Mouse (Mus musculus) MEL (cell line): ENCODE data around the gene Elk3. TPM values are rescaled to one million over a fixed set of nuclear protein-coding genes. Genes with fewer than 3 reads are reported as not detected.

Experiments used
- DNase-seq: peaks from one replicate; pipeline ENCODE4 v3.0.0; 2011; ENCODE audit warnings: low read depth, low spot score
- H3K27ac ChIP-seq: 2 replicates; pipeline ENCODE4 v1.5.1; 2012; ENCODE audit warnings: low read depth, mild to moderate bottlenecking, control low read depth, low read length, moderate library complexity; ENCODE audit not compliant: control insufficient read depth
- H3K27me3 ChIP-seq, 2 experiments: fragments of 150-350 bp in 1 of 2; sonication (generic) in 1 of 2; 2 replicates each; pipeline ENCODE4 v1.6.1; 2012; ENCODE audit warnings: low read length in 2 of 2, mild to moderate bottlenecking in 2 of 2, improper control_type of control experiment in 1 of 2, moderate library complexity in 1 of 2; ENCODE audit not compliant: insufficient read depth in 2 of 2, control insufficient read depth in 1 of 2
- H3K36me3 ChIP-seq, 2 experiments: 2 replicates each; pipeline ENCODE4 v1.6.1; 2012 to 2014; ENCODE audit warnings: low read length in 2 of 2, improper control_type of control experiment in 1 of 2, inconsistent platforms in 1 of 2, mild to moderate bottlenecking in 1 of 2; ENCODE audit not compliant: insufficient read depth in 2 of 2, control insufficient read depth in 1 of 2
- H3K4me1 ChIP-seq, 2 experiments: fragments of 150-350 bp in 1 of 2; sonication (generic) in 1 of 2; 2 replicates each; pipeline ENCODE4 v1.6.1; 2012; ENCODE audit warnings: low read length in 2 of 2, improper control_type of control experiment in 1 of 2, mild to moderate bottlenecking in 1 of 2; ENCODE audit not compliant: insufficient read depth in 2 of 2, control insufficient read depth in 1 of 2
- H3K4me3 ChIP-seq, 2 experiments: fragments of 150-350 bp in 1 of 2; sonication (generic) in 1 of 2; 2 replicates each; pipeline ENCODE4 v1.5.1; 2012; ENCODE audit warnings: low read depth in 2 of 2, low read length in 2 of 2, mild to moderate bottlenecking in 2 of 2, moderate library complexity in 2 of 2, control low read depth in 1 of 2, improper control_type of control experiment in 1 of 2; ENCODE audit not compliant: control insufficient read depth in 1 of 2, insufficient read depth in 1 of 2
- H3K79me2 ChIP-seq: 2 replicates; pipeline ENCODE4 v1.6.1; 2012; ENCODE audit warnings: mild to moderate bottlenecking, low read length, moderate library complexity; ENCODE audit not compliant: control insufficient read depth, poor library complexity, insufficient read depth
- H3K9ac ChIP-seq: 2 replicates; pipeline ENCODE4 v1.6.1; 2012; ENCODE audit warnings: low read depth, mild to moderate bottlenecking, control low read depth, low read length, moderate library complexity; ENCODE audit not compliant: control insufficient read depth, poor library complexity, severe bottlenecking
- H3K9me3 ChIP-seq: fragments of 150-350 bp; sonication (generic); replicated peaks from 2 replicates; pipeline ENCODE4 v1.6.1; 2012; ENCODE audit warnings: mild to moderate bottlenecking, low read length, improper control_type of control experiment, moderate library complexity; ENCODE audit not compliant: insufficient read depth
- CHD1 ChIP-seq: IDR thresholded peaks from 2 replicates; pipeline ENCODE4 v1.6.1; 2012; ENCODE audit warnings: low read depth, mild to moderate bottlenecking, inconsistent platforms, low read length, improper control_type of control experiment
- CHD2 ChIP-seq: IDR thresholded peaks from 2 replicates; pipeline ENCODE4 v1.6.1; 2011; ENCODE audit warnings: low read length, improper control_type of control experiment
- CTCF ChIP-seq, 3 experiments: IDR thresholded peaks in 2 of 3; conservative IDR thresholded peaks in 1 of 3; 2 replicates each; pipeline ENCODE4 v1.5.1; 2011 to 2012; ENCODE audit warnings: low read length in 3 of 3, low read depth in 2 of 3, mild to moderate bottlenecking in 2 of 3, improper control_type of control experiment in 1 of 3, inconsistent platforms in 1 of 3, mixed read lengths in 1 of 3, moderate library complexity in 1 of 3; ENCODE audit not compliant: control insufficient read depth in 1 of 3, insufficient read depth in 1 of 3, poor library complexity in 1 of 3, severe bottlenecking in 1 of 3
- E2F4 ChIP-seq: IDR thresholded peaks from 2 replicates; pipeline ENCODE4 v1.6.1; 2011; ENCODE audit warnings: low read depth, low read length, improper control_type of control experiment, borderline replicate concordance
- ELF1 ChIP-seq: IDR thresholded peaks from 2 replicates; pipeline ENCODE4 v1.6.1; 2014; ENCODE audit warnings: low read depth, mild to moderate bottlenecking, inconsistent platforms, low read length, improper control_type of control experiment, moderate library complexity
- EP300 ChIP-seq, 2 experiments: IDR thresholded peaks; 2 replicates each; pipeline ENCODE4 v1.6.1; 2011; ENCODE audit warnings: improper control_type of control experiment in 2 of 2, low read length in 2 of 2, low read depth in 1 of 2, mild to moderate bottlenecking in 1 of 2
- ETS1 ChIP-seq: IDR thresholded peaks from 2 replicates; pipeline ENCODE4 v1.6.1; 2012; ENCODE audit warnings: low read depth, mild to moderate bottlenecking, inconsistent platforms, low read length, improper control_type of control experiment, moderate library complexity
- HCFC1 ChIP-seq: IDR thresholded peaks from 2 replicates; pipeline ENCODE4 v1.6.1; 2012; ENCODE audit warnings: low read depth, mild to moderate bottlenecking, inconsistent platforms, low read length, improper control_type of control experiment, moderate library complexity
- JUND ChIP-seq: IDR thresholded peaks from 2 replicates; pipeline ENCODE4 v1.6.1; 2011; ENCODE audit warnings: low read depth, mild to moderate bottlenecking, improper control_type of control experiment, low read length
- MAX ChIP-seq: IDR thresholded peaks from 2 replicates; pipeline ENCODE4 v1.6.1; 2011; ENCODE audit warnings: low read length, improper control_type of control experiment
- MXI1 ChIP-seq: IDR thresholded peaks from 2 replicates; pipeline ENCODE4 v1.6.1; 2011; ENCODE audit warnings: mild to moderate bottlenecking, low read depth, low read length, improper control_type of control experiment
- NELFE ChIP-seq: IDR thresholded peaks from 2 replicates; pipeline ENCODE4 v1.6.1; 2011; ENCODE audit warnings: low read depth, low read length, improper control_type of control experiment
- POLR2A ChIP-seq, 2 experiments: IDR thresholded peaks; 2 replicates each; pipeline ENCODE4 v1.6.1; 2011 to 2012; ENCODE audit warnings: low read length in 2 of 2, mild to moderate bottlenecking in 2 of 2, control low read depth in 1 of 2, improper control_type of control experiment in 1 of 2, low read depth in 1 of 2, moderate library complexity in 1 of 2; ENCODE audit not compliant: control insufficient read depth in 1 of 2, insufficient read depth in 1 of 2, poor library complexity in 1 of 2
- POLR2AphosphoS5 ChIP-seq: IDR thresholded peaks from 2 replicates; pipeline ENCODE4 v1.6.1; 2012; ENCODE audit warnings: low read depth, borderline replicate concordance, mild to moderate bottlenecking, inconsistent platforms, low read length, moderate library complexity, mixed read lengths
- TBP ChIP-seq: IDR thresholded peaks from 2 replicates; pipeline ENCODE4 v1.8.0; 2011; ENCODE audit warnings: low read depth, low read length, improper control_type of control experiment
- TCF12 ChIP-seq: IDR thresholded peaks from 2 replicates; pipeline ENCODE4 v1.6.1; 2014; ENCODE audit warnings: low read depth, mild to moderate bottlenecking, inconsistent platforms, low read length, improper control_type of control experiment, moderate library complexity
- ZC3H11A ChIP-seq: IDR thresholded peaks from 2 replicates; pipeline ENCODE4 v1.6.1; 2012; ENCODE audit warnings: low read depth, mild to moderate bottlenecking, inconsistent platforms, low read length, improper control_type of control experiment
- ZKSCAN1 ChIP-seq: IDR thresholded peaks from 2 replicates; pipeline ENCODE4 v1.6.1; 2012; ENCODE audit warnings: low read depth, mild to moderate bottlenecking, inconsistent platforms, low read length, improper control_type of control experiment, moderate library complexity
- ZMIZ1 ChIP-seq: IDR thresholded peaks from 2 replicates; pipeline ENCODE4 v1.6.1; 2012; ENCODE audit warnings: low read depth, mild to moderate bottlenecking, inconsistent platforms, low read length, improper control_type of control experiment, moderate library complexity
- polyA plus RNA-seq, 2 experiments: library from polyadenylated mRNA; stranded (reverse) in 1 of 2; unstranded in 1 of 2; fragments of >175 nt in 1 of 2; fragments of >200 nt in 1 of 2; gene quantifications; 2 replicates each; pipeline versions ENCODE4 v1.2.1 to v1.2.4; 2012; ENCODE audit warnings: low replicate concordance in 2 of 2, low read depth in 1 of 2; ENCODE audit not compliant: insufficient read length in 2 of 2, insufficient read depth in 1 of 2, missing spikeins in 1 of 2
- total RNA-seq: library from RNA; depleted of rRNA; stranded (reverse); fragments of 300-350 nt; gene quantifications from 2 replicates; pipeline ENCODE4 v1.2.3, GENCODE M21; 2012

Gene Elk3
- total and polyA plus RNA-seq, 3 experiments = 1.0 to 6.3 TPM; not detected in 1

DNA sequence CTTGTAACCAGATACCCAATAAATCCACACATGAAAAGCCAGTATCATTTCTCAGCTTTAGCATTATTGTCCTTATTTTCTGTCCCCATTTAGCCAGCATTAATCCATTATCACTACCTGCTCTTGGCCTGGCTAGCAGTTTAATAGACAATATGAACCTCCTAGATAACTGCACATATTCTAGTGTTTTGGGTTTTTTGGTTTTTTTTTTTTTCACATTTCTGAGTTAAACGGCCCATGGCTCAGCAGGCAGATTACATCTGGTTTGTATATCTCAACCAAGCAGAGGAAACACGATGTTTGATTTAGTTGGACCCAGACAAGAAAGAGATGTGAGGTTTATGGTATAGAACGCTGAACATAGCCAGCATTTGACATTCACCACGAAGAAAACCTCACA lies 41.2 kb downstream of the Elk3 start (continued):
- no peak for TF ChIP-seq MXI1
- TF ChIP-seq, all 39 proteins: peak for 6

DNA sequence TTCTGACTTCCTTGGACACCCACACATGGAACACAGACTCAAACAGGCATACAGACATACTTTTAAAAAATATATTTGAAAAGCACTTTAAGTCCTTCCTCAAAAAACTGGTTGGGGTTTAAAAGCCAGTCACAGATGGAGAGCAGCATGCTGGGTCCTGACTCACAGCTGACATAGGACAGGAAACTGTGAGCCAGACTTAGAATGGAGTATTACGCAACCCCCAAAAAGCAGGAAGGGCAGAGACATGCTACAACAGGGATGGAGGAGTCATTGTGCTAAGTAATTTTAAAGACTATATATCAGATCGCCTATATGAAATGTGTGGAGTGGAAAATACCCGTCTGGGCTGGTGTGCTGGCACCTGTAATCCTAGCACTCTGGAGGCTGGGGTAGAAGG lies 42.6 kb downstream of the Elk3 start:
- Histone ChIP-seq H3K4me3 (no peak overlapping the region), H3K27ac (no peak overlapping the region), H3K36me3 (no peaks in the 10 kb centered on the region; a peak in 1 of 4 replicates)

DNA sequence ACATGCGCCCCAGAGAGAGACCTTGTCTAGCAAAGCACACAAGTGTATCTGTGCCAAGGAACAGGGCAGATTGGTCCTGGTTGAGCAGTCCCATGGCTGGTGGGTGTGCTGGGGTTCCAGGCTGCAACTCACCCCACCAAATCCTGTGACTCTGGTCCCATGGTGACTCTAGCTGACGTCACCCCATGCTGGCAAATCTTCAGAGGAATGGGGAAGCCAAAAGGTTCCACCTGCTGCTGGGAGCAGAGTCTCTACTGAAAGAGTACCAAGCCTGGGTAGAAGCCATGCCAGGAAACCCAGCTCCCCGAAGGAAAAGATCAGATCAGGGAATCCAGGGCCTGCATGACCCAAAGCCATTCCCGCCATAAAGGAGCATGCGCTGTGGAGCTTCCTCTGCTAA lies 43.4 kb downstream of the Elk3 start:
- Histone ChIP-seq H3K9me3 (no peaks in the 10 kb centered on the region), H3K4me3 (no peak overlapping the region), H3K27ac (no peak overlapping the region), H3K4me1 (peaks cover 0 to 1% of the 10 kb centered on the region in 2 experiments; a peak in 2 of 4 replicates), H3K27me3 (no peaks in the 10 kb centered on the region), H3K9ac (no peak overlapping the region), H3K79me2 (no peaks in the 10 kb centered on the region), H3K36me3 (peaks cover 0 to under 1% of the 10 kb centered on the region in 2 experiments; a peak in 2 of 4 replicates)
- DNase-seq = no peak
- no peak for TF ChIP-seq ZC3H11A
- no peak for TF ChIP-seq JUND
- TF ChIP-seq POLR2AphosphoS5 = no peak
- TF ChIP-seq TBP = no peak
- TF ChIP-seq HCFC1 = no peak
- no peak for TF ChIP-seq POLR2A (IDR thresholded peaks at IDR 0.05; ENCODE audit: control insufficient read depth in 1 of 2, insufficient read depth in 1 of 2, low read depth in 1 of 2, low read length in 2 of 2, poor library complexity in 1 of 2)
- TF ChIP-seq ELF1 = no peak
- TF ChIP-seq CHD2 = no peak
- TF ChIP-seq CHD1 = no peak
- no peak for TF ChIP-seq TCF12
- TF ChIP-seq ETS1 = no peak

More for the DNA sequence above, 42.6 kb downstream of the Elk3 start:
- no peaks in the 10 kb centered on the region for H3K79me2 ChIP-seq
- H3K9ac ChIP-seq = no peak overlapping the region
- no peak for DNase-seq
- H3K27me3 ChIP-seq = no peaks in the 10 kb centered on the region
- TF ChIP-seq NELFE = no peak
- TF ChIP-seq HCFC1 = no peak
- no peak for TF ChIP-seq MAX
- TF ChIP-seq EP300 (IDR thresholded peaks at IDR 0.05; ENCODE audit: low read depth in 1 of 2, low read length in 2 of 2) = no peak
- TF ChIP-seq POLR2A (IDR thresholded peaks at IDR 0.05; ENCODE audit: control insufficient read depth in 1 of 2, insufficient read depth in 1 of 2, low read depth in 1 of 2, low read length in 2 of 2, poor library complexity in 1 of 2) = no peak
- no peak for TF ChIP-seq CTCF (IDR thresholded peaks at IDR 0.05 in 2 of 3, conservative IDR thresholded peaks at IDR 0.05 in 1 of 3; ENCODE audit: control insufficient read depth in 1 of 3, insufficient read depth in 1 of 3, low read depth in 2 of 3, low read length in 3 of 3, poor library complexity in 1 of 3, severe bottlenecking in 1 of 3)
- no peak for TF ChIP-seq E2F4
- TF ChIP-seq JUND = no peak
- TF ChIP-seq ZKSCAN1 = no peak
- no peak for TF ChIP-seq TBP
- TF ChIP-seq ZMIZ1 = no peak
- no peaks in the 10 kb centered on the region; a peak in 1 of 4 replicates for H3K4me1 ChIP-seq
- H3K9me3 ChIP-seq = no peaks in the 10 kb centered on the region
